Mouse (Mus musculus) urinary bladder, postnatal 10 days (tissue): Measurements from ENCODE around the gene Dlx5.

Experiments
- DNase-seq: peaks from one replicate; pipeline ENCODE4 v3.0.0; 2022; ENCODE audit warnings: low spot score

Dlx5 gene

DNA sequence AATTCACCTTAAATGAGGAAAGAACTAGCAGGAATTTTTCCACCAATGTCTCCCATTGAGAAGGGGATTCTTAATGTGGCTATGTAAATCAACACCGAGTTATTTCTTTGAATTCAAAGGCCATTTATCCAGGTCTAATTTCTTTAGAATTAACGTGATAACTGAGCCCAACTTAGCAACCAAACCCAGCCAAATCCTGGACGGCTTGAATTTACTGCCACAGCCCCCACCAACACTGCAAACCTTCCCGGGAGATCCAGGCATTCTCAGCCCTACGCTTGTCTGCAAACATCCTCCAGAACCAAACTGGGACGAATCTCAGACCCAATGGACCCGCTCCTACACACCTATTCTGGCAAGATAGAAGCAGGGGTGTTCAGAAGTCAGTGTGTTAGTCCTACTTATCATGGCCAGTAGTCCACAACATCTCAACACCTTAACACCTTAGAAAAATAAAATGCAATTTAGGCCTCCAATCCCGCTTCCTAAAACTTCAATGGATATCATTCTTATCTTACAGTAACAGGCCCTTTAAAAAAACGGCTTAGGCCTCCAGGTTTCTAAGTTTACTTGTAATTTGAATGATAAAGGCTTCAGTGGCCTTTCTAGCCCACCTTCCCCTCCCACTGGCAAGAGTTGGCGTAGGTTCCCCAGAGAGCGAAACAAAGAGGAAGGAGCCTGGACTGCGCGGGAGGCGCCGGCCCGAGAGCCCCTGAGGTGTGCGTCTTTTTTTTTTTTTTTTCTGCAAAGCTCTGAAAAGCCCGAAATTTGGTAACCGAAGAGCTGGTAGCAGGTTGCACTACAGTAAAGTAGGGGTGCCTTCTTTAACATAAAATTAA lies 22.6 kb downstream of the Dlx5 start:
- DNase-seq = no peak

DNA sequence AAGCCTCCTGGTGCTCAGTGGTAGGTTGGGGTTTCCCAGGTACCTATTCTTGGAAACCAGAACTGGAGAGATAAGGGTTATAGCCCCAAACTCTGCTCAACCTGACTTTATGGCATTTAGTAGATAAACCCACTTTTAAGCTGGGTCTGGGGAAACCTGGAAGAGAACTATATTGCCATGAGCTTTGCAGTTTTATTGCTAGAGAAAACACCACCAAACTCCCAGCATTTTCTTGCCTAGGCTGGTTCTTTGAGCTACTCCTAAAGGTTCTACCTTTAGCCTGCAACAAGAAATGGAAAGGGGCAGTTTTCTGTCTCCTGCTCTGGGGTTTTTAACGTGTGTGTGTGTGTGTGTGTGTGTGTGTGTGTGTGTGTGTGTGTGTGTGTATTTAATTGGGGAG lies 23.3 kb downstream of the Dlx5 start:
- DNase-seq = no peak

DNA sequence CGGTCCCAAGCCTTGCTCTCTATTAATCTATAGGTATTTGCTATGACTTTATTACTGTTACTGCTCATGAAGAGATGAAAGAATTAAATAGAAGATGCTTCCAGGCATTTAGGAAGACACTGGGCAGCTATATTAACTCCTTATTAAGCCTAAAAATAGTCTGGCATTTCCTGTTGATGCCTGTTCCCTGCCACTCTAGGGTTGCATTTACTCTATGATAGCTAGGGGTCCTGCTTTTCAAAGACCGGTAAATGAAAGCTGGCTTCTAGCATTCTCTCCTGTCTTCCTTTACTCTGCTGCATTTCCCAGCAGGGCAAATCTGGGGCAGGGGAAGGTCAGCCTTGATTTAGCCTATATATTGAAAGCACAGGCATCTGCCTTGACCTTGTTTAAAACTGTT lies 24.1 kb downstream of the Dlx5 start:
- DNase-seq = no peak

DNA sequence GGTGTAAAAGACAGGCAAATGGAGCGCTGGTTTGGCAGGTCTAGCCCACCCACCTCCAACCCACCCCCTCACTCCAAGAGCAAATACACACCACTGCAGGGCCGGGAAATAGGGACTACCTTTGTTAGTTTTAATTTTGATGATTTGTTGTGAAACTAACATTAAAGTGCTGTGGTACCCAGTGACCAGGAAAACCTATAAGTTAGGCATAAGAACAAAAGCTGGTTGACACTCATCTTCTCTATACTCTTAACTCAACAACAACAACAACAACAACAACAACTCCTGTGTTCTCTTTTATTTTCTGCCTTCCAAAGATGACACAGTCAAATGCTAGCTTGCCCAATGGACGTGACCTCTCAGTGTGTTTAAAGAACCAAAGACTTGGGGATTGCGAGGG lies 25.0 kb downstream of the Dlx5 start:
- no peak for DNase-seq

GRCm38 (mm10) chr6:6856316-6856715 lies 25.6 kb downstream of the Dlx5 start:
- DNase-seq = no peak

DNA sequence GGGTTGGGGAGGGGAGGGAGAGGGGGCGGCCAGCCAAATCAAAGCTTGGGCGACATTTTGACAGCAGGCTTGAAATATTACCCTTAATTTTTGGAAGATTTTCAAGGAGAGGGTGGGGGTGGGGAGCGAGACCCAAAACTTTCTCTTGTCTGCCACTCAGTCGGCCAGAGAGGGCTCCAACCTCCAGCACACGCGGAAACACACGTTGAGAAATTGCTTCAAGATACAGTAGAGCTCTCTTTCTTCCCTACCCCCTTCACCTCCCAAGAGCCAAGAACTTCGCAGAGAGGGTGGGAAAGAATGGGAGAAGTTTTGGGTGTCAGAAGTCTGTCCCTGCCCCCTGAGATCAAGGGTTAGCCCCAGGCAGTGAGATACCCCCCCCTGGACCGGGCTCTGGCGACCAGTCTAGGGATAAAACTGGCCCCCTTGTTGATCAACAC lies 26.1 kb downstream of the Dlx5 start:
- no peak for DNase-seq

DNA sequence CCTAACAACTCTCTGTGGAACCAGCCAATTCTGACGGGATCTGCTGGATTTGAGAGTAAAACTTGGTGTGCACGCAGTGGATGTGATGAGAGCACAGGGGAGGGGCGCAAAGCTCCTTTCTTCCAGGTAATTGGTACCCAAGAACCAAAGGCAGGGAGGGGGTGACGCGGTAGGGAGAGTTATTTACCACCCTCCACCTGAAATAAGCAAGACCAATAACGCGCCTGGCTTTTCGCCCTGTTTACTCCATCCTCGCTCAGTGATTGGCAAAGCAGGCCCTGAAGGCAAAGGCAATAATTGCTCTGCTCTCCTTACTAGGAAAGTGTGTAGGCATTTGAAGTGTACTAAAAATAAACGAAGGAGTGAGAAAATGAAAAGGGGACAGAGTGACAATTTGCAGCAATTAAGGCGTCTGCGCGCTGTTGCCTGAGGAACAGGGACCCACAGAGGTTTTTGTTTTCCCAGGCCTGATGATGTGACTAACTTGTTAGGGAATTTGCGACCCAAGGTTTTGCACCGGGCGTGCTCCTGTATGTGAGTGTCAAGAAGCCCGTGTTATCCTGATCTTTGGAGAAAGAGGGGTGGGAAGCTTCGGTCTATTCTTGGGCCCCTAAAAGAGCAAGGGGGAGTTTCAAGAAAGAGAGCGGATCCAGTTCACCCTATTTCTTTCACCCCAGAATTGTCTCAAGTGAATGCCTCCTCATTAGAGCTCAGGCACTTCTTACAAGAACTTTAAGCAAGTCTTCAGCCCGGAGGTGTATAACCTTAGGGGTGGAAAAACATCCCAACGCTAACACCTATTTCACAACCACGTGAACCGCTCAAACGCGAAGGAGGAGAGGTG lies 26.8 kb downstream of the Dlx5 start:
- DNase-seq = no peak

- no peak for DNase-seq
Observed at GRCm38 (mm10) chr6:6854176-6854575, 27.7 kb downstream of the Dlx5 start.

- DNase-seq = no peak
Observed at GRCm38 (mm10) chr6:6852944-6853343, 28.9 kb downstream of the Dlx5 start.

GRCm38 (mm10) chr6:6851166-6851565 lies 30.7 kb downstream of the Dlx5 start:
- no peak for DNase-seq

GRCm38 (mm10) chr6:6850324-6851060 lies 31.4 kb downstream of the Dlx5 start:
- DNase-seq = no peak

GRCm38 (mm10) chr6:6849744-6850143 lies 32.1 kb downstream of the Dlx5 start:
- no peak for DNase-seq

- DNase-seq = no peak
Observed at GRCm38 (mm10) chr6:6848541-6848940, 33.3 kb downstream of the Dlx5 start.

GRCm38 (mm10) chr6:6833301-6833700 lies 48.6 kb downstream of the Dlx5 start:
- DNase-seq = no peak

DNA sequence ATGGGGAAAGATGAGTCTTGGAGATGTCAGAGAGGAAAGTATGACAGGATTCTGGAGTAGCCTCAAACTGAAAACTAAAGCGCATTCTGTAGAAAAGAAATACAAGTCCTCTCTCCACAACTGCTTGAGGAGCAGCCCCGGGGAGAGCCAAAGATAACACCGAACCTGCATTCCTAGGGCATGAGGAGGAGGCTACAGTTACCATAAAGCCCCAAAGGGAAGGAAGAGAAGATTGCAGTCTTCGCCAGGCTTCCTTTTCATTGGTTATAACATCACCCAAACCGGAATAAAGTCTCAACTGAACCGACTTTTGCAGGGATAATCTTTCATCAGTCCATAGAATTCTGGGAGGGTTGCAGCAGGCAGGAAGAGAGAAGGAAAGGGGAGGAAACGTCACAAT lies 51.4 kb downstream of the Dlx5 start:
- DNase-seq = no peak
